Comparison of ENCODE assay signal across 13 mouse cellular contexts in the genomic region with DNA sequence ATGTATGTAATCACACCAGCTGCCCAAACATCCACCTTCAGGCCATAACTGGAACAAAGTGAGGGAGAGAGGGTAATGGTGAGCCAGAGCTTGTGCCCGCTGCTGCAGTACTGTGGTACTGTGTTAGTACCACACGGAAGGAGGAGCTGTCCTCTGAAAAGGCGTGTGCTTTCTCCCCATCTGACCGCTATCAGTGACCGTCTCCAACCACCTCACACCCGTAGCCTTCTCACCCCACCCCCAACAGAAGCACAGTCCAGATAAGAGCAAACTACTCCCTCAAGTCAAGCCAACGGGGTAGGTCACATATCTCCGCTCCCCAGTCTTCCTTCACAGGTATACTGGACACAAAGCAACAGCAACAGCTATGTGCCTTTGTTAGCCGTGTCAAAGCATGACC.
A peak's percentile ranks its signal among the peaks of the same experiment; 100 is the strongest.
DNase-seq lines count a peak whose midpoint lies in the region; ATAC-seq and TF ChIP-seq lines count a peak whose summit lies in the region.
"Had no signal": no experiment of that assay in that cellular context is flagged by ENCODE, and none has a peak within 500 bp of the region (broad histone marks: within the 10 kb centered on the region; RNA-seq: fewer than 3 reads in every experiment).

No protein-coding gene starts in this region.

- H3K36me3 ChIP-seq in hindbrain, embryonic 10.5 days, result peaks cover 44% of the 10 kb centered on the region
- H3K36me3 ChIP-seq in hindbrain, embryonic 13.5 days, result peaks cover 44% of the 10 kb centered on the region
- no peaks in the 10 kb centered on the region for H3K36me3 ChIP-seq in limb, embryonic 12.5 days

- H3K4me3 ChIP-seq in hindbrain, embryonic 10.5 days, result no peak overlapping the region
- no peak overlapping the region for H3K4me3 ChIP-seq in hindbrain, embryonic 13.5 days
- no peak overlapping the region for H3K4me3 ChIP-seq in limb, embryonic 12.5 days (replicated peaks)
- no peak overlapping the region for H3K4me3 ChIP-seq in left cerebral cortex, adult 2 months
- H3K4me3 ChIP-seq: forebrain, embryonic 13.5 days had no signal

- TF ChIP-seq CTCF in left cerebral cortex, adult 2 months (IDR thresholded peaks at IDR 0.05), result no peak

- H3K9ac ChIP-seq in hindbrain, embryonic 13.5 days, result no peak overlapping the region
- no peak overlapping the region for H3K9ac ChIP-seq in limb, embryonic 12.5 days (replicated peaks)
- H3K9ac ChIP-seq: forebrain, embryonic 13.5 days had no signal

- no peaks in the 10 kb centered on the region for H3K9me3 ChIP-seq in hindbrain, embryonic 10.5 days
- H3K9me3 ChIP-seq in hindbrain, embryonic 13.5 days, result no peaks in the 10 kb centered on the region
- H3K9me3 ChIP-seq in limb, embryonic 12.5 days, result no peaks in the 10 kb centered on the region
- H3K9me3 ChIP-seq: forebrain, embryonic 13.5 days had no signal

- peaks cover 17% of the 10 kb centered on the region for H3K4me1 ChIP-seq in hindbrain, embryonic 10.5 days (replicated peaks)
- peaks cover 25% of the 10 kb centered on the region for H3K4me1 ChIP-seq in hindbrain, embryonic 13.5 days (replicated peaks)
- peaks cover 24% of the 10 kb centered on the region for H3K4me1 ChIP-seq in limb, embryonic 12.5 days (replicated peaks)

- H3K27ac ChIP-seq in hindbrain, embryonic 10.5 days, result 0 out of 2 replicates have a peak overlapping the region, but pooled peaks have one; percentile 18
- H3K27ac ChIP-seq in hindbrain, embryonic 13.5 days, result no peak overlapping the region
- peak overlapping the region; percentile 20; the same call in 1 of the 2 replicates for H3K27ac ChIP-seq in limb, embryonic 12.5 days
- no peak overlapping the region for H3K27ac ChIP-seq in left cerebral cortex, adult 2 months
- H3K27ac ChIP-seq: forebrain, embryonic 13.5 days had no signal

- DNase-seq in hindbrain, embryonic 10.5 days (ENCODE audit: low spot score), result no peak
- peak; percentile 13 for DNase-seq in c-Kit-positive CD71-negative TER-119-negative erythroid progenitor cells, embryonic 14.5 days (ENCODE audit: low read depth)
- peak; percentile 32 to 63 for DNase-seq in spleen, postnatal 10 days (ENCODE audit: low spot score in 2 of 2)
- no peak for DNase-seq in thymus, postnatal 0 days (ENCODE audit: low spot score)
- no peak for DNase-seq in left cerebral cortex, adult 2 months (ENCODE audit: extremely low spot score in 1 of 2, low spot score in 2 of 2)
- no peak for DNase-seq in cerebellum, adult 8-10 months
- DNase-seq: adrenal gland, postnatal 25 days; cerebellum, postnatal 14 days; gastrocnemius, postnatal 25 days; thymus, adult 2 months had no signal

- intact Hi-C loops in left cerebral cortex, adult 2 months (cut with DNase I), result no loop called here

- 91% methylated on average over 9 of the region's 9 CpGs for WGBS in hindbrain, embryonic 10.5 days
- 96% methylated on average over 9 of the region's 9 CpGs for WGBS in hindbrain, embryonic 13.5 days
- 90% methylated on average over 9 of the region's 9 CpGs for WGBS in limb, embryonic 12.5 days

- ATAC-seq in hindbrain, embryonic 13.5 days (ENCODE audit: low FRiP score), result no peak
- ATAC-seq in limb, embryonic 12.5 days (ENCODE audit: insufficient number of reproducible peaks, insufficient read depth, low FRiP score, low TSS enrichment, low read depth), result peak; percentile 37; the same call in 1 of the 2 replicates
- ATAC-seq: forebrain, embryonic 13.5 days had no signal

- no peaks in the 10 kb centered on the region for H3K27me3 ChIP-seq in hindbrain, embryonic 10.5 days (ENCODE audit: insufficient read depth, poor library complexity, severe bottlenecking)
- no peaks in the 10 kb centered on the region for H3K27me3 ChIP-seq in hindbrain, embryonic 13.5 days
- H3K27me3 ChIP-seq in limb, embryonic 12.5 days, result no peaks in the 10 kb centered on the region
- H3K27me3 ChIP-seq: forebrain, embryonic 13.5 days had no signal

- no peak overlapping the region for H3K4me2 ChIP-seq in hindbrain, embryonic 13.5 days
- H3K4me2 ChIP-seq in limb, embryonic 12.5 days, result no peak overlapping the region
- H3K4me2 ChIP-seq: forebrain, embryonic 13.5 days had no signal

Comparison
In these comparisons a context has a peak if more than half of its experiments do, and no peak if none do; other contexts are left out.
1. H3K27ac ChIP-seq: peak in hindbrain, embryonic 10.5 days (single experiment) and limb, embryonic 12.5 days (single experiment); none in hindbrain, embryonic 13.5 days (single experiment) and left cerebral cortex, adult 2 months (single experiment).
2. DNase-seq: peak in c-Kit-positive CD71-negative TER-119-negative erythroid progenitor cells, embryonic 14.5 days (single experiment) and spleen, postnatal 10 days (2 of 2); none in hindbrain, embryonic 10.5 days (single experiment), thymus, postnatal 0 days (single experiment), left cerebral cortex, adult 2 months (0 of 2) and cerebellum, adult 8-10 months (single experiment).